Mouse (Mus musculus): Measurements from ENCODE around the gene Txnrd1. TPM values are rescaled to one million over a fixed set of nuclear protein-coding genes. Genes with fewer than 3 reads are reported as not detected.
A peak's percentile ranks its signal among the peaks of the same experiment; 100 is the strongest.

Gene Txnrd1
- total RNA-seq, 2 experiments from 2014 or later = 103 to 122 TPM

DNA sequence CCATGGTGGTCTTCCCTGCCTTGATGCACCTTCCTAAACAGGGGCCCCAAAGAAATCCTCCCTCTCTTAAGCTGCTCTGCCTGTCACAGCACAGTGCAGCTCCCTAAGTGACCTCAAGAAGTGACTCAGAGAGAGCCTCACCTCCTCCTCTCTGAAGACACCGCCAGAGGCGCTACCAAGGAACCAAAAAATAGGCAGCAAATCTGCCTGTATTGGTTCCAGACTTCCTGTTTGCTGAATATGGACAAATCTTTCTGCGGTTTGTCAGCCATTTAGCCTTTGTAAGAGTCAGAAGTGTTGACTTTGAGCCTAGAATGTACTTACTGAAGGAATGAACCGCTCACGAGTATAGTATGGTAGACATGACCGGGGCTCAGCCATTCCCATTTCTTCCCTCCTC lies 80.0 kb downstream of the Txnrd1 start:
- no peak for DNase-seq

DNA sequence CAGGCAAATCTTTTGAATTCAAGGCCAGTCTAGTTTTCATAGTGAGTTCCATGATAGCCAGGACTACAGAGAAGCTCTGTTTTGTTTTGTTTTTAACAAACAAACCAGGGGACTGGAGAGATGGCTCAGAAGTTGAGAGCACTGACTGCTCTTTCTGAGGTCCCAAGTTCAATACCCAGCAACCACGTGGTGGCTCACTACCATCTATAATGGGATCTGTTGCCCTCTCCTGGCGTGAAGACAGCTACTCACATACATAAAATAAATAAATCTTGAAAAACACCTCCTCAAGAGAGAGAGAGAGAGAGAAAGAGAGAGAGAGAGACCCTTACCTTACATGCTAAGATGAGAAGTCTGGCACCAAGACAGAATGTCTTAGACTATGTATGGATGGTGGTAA lies 84.9 kb downstream of the Txnrd1 start:
- DNase-seq = no peak

DNA sequence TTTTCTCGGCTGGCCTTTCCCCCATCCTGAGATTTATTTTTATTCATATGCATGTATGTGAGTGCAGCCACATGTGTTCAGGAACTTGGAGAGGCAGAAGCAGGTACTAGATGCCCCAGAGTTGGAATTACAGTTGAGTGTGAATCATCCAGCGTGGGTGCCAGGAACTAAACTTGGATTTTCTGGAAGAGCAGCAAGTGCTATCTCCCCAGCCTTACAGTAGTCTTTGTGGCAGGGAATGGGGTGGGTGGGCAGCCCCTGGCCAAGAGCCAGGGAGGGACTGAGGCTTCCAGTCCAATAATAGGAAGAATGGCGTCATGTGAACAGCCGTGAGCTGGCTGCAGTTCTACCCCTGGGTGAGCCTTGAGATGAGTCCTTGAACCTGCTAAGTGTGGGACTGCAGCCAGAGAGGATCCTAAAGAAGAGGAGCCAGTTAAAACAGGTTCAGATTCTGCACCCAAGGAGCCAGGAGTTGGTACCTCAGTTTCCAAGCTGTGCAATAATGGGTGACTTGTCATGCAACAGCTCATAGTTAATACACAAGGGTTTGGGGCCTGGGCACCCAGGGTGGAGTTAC lies 85.7 kb downstream of the Txnrd1 start:
- peak; percentile 61 to 66 for DNase-seq

DNA sequence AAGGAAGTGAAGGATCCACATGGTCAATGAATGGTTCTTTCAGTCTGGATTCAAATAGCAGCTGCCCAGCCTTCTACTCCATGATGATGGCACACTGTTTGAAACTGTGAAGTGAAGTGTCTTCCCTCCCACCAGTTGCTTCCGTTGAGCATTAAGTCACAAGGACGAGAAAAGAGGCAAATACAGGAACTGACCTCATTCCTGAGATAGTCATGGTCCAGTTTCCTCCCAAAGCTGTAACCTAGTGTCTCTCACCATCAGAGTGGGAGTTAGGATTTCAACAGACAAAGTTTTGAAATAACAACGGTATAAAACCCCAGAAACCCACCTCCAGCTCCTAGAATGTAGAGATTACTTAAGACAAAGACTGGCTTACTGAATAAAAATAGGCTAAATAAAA lies 89.8 kb downstream of the Txnrd1 start:
- no peak for DNase-seq

DNA sequence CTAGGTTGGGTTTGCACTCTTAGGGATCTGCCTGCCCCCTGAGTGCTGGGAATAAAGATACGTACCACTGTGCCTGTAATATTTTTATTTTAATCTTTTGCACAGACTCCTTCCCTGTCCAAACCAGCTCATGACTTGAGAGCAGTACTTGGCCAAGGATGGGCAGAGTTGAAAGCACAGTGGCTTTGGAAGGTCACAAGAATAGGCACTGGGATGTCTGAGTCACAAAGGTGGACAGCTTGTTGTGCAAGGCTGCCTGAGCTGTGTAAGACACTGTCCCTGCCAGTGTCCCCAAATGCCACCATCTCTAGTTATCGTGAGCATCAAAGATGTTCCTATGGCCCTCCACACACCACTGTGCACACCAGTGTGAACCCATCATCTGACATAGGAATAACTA lies 91.0 kb downstream of the Txnrd1 start:
- DNase-seq = peak in 1 of 2 experiments; percentile 32

DNA sequence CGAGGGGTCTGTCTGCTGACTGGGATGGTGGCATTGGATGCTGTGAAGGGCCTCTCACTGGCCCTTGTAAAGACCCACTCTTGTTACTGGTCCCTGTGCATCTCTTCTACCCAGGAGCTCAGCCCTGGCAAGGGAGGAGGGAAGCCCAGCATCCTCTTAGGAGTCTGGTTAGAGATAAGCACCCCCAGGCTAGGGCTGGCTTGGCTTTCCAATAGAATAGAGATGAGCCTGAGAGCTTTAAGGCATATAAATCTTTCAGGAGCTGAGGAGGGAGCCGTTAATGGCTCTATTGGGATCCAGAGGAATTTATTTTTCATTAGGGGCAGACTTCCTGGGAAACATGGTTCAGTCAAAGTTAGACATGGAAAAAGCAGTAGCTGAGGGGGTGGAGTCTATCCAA lies 91.9 kb downstream of the Txnrd1 start:
- no peak for DNase-seq

DNA sequence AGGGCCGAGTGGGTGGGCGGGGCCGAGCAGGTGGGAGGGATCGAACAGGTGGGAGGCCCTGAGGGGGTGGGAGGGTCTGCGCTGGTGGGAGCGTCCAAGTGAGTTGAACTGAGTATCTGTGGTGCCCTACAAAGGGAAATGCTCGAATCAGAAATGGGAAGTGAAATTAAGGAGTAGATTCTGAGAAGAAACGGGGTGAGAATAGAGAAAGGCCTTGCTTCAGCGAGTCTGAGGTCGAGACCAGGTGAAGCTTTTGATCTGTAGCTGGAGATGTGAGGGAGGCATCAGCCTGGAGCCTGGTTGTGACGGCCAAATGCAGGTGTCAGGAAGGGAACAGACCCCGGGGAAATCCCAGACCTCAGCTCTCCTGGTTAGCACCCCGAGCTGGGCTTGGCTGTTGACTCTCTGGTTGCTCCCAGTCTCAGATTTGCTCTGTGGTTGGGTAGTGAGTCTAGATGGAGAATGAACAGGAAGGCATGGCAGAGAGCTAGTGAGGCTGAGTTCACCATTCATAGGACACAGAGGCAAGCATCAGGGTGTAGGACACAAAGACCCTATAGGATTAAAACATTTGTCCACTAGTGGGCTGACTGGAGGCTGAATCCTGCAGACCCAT lies 101.4 kb downstream of the Txnrd1 start:
- DNase-seq = no peak

DNA sequence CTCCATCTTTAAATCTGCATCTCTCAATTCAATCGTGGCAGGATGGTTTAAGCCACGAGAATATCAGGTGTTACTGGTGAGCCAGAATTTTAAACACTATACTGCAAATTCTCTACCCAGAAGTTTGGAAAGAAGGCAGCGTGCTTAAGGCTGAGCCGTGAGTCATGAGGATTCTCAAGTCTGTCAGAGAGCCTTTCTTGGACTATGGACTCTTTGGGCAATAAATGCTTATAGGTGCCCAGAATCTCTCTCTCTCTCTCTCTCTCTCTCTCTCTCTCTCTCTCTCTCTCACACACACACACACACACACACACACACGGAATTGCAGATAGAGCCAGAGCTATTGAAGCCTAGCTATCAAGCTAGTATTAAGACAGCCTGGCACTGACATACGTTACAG lies 102.0 kb downstream of the Txnrd1 start:
- no peak for DNase-seq

Other genes with a start within 250 kb of the Txnrd1 start
- gene 1190007I07Rik, start 210.7 kb upstream of the Txnrd1 start, total RNA-seq (2021) = 10 to 100 TPM; 23.4 to 26.6 TPM
- 10 to 100 TPM; 30.2 to 31.8 TPM for gene Tdg, start 204.1 kb upstream of the Txnrd1 start, total RNA-seq (2021)
- gene Glt8d2, start 143.3 kb upstream of the Txnrd1 start, total RNA-seq (2021) = 1 to 10 TPM; 1.7 to 2.4 TPM
- gene Hcfc2, start 137.8 kb upstream of the Txnrd1 start, total RNA-seq (2021) = 10 to 100 TPM; 28.5 to 32.5 TPM
- gene Nfyb, start 69.8 kb upstream of the Txnrd1 start, total RNA-seq (2021) = 10 to 100 TPM; 19.4 to 19.6 TPM
- 1 to 10 TPM; 1.9 to 2.5 TPM for gene Eid3, start 32.7 kb downstream of the Txnrd1 start, total RNA-seq (2021)
- 10 to 100 TPM; 40.8 to 75.4 TPM for gene Chst11, start 151.5 kb downstream of the Txnrd1 start, total RNA-seq (2021)

Data from adrenal gland, postnatal 36 days (tissue).